Mouse (Mus musculus): Measurements from ENCODE around the gene Nmrk1.

DNA sequence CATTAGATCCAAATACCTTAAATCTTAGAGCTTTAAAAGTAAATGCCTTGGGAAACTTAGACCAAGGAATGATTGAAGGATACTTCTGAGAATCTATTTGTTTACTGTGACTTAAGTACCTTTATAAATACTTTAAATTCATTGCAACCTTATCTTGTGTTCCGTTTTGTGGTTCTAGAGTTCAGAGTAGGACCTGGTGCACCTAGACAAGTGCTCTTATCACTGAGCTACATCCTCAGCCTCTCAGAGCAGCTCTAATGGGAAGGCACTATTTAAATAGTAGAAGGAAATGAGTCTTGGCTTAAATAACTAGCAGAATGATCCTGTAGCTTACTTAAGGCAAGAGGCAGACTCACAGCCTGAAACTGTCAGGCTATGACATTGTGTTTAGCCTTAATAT, 63.8 kb downstream of the Nmrk1 start:
- no peak for TF ChIP-seq CTCF (IDR thresholded peaks at IDR 0.05; ENCODE audit: low read depth, low read length)
- no peak for TF ChIP-seq POLR2AphosphoS5 (IDR thresholded peaks at IDR 0.05; ENCODE audit: insufficient replicate concordance, low read depth, low read length)
